Mouse (Mus musculus): ENCODE data around the gene Zfp593.
A peak's percentile ranks its signal among the peaks of the same experiment; 100 is the strongest.
"Not testable (repeated sequence)": the region's sequence is repeated elsewhere in the genome, so short reads cannot be mapped to it uniquely, and the experiment has no call there.

Zfp593 gene

GRCm38 (mm10) chr4:134245148-134245843, at the start of gene Zfp593:
TSS of gene Zfp593 (minus strand) at chr4:134245592.
- peak; percentile 86 for DNase-seq (ENCODE audit: low read depth, low spot score)

- no peak for DNase-seq (ENCODE audit: low read depth, low spot score)
These were observed 48.3 kb upstream of the Zfp593 start for GRCm38 (mm10) chr4:134293692-134294163.

- no peak for DNase-seq (ENCODE audit: low read depth, low spot score)
These were observed 47.8 kb upstream of the Zfp593 start for GRCm38 (mm10) chr4:134293061-134293691.

GRCm38 (mm10) chr4:134292067-134292466, 46.7 kb upstream of the Zfp593 start:
- DNase-seq (ENCODE audit: low read depth, low spot score): peak; percentile 71

GRCm38 (mm10) chr4:134288397-134289256, 43.2 kb upstream of the Zfp593 start:
- DNase-seq (ENCODE audit: low read depth, low spot score): no peak

GRCm38 (mm10) chr4:134287575-134288025, 42.2 kb upstream of the Zfp593 start, which contains the start of gene Pdik1l:
TSS of gene Pdik1l (minus strand) at chr4:134287895.
- peak; percentile 77 for DNase-seq (ENCODE audit: low read depth, low spot score)

GRCm38 (mm10) chr4:134287168-134287564, 41.8 kb upstream of the Zfp593 start:
- peak; percentile 88 for DNase-seq (ENCODE audit: low read depth, low spot score)

- DNase-seq (ENCODE audit: low read depth, low spot score): no peak
These were observed 41.1 kb upstream of the Zfp593 start for GRCm38 (mm10) chr4:134286226-134287167.

GRCm38 (mm10) chr4:134284942-134285341, 39.5 kb upstream of the Zfp593 start:
- no peak for DNase-seq (ENCODE audit: low read depth, low spot score)

- DNase-seq (ENCODE audit: low read depth, low spot score): no peak
These were observed 28.3 kb upstream of the Zfp593 start for GRCm38 (mm10) chr4:134273417-134274345.

GRCm38 (mm10) chr4:134272731-134273416, 27.5 kb upstream of the Zfp593 start:
- DNase-seq (ENCODE audit: low read depth, low spot score): no peak

- no peak for DNase-seq (ENCODE audit: low read depth, low spot score)
These were observed 26.6 kb upstream of the Zfp593 start for GRCm38 (mm10) chr4:134271979-134272378.

GRCm38 (mm10) chr4:134269622-134270021, 24.2 kb upstream of the Zfp593 start:
- DNase-seq (ENCODE audit: low read depth, low spot score): not testable (repeated sequence)

- no peak for DNase-seq (ENCODE audit: low read depth, low spot score)
These were observed 22.8 kb upstream of the Zfp593 start for GRCm38 (mm10) chr4:134268102-134268655.

- no peak for DNase-seq (ENCODE audit: low read depth, low spot score)
These were observed 20.6 kb upstream of the Zfp593 start for GRCm38 (mm10) chr4:134265860-134266585.

- DNase-seq (ENCODE audit: low read depth, low spot score): no peak
These were observed 17.8 kb upstream of the Zfp593 start for GRCm38 (mm10) chr4:134263191-134263590.

- DNase-seq (ENCODE audit: low read depth, low spot score): no peak
These were observed 13.0 kb upstream of the Zfp593 start for GRCm38 (mm10) chr4:134258354-134258753.
